Mouse (Mus musculus) stomach, postnatal 0 days (tissue): ENCODE measurements at regions not wholly inside any gene's neighbourhood (a gene's known extent, or its start where the extent isn't known, plus 50 kb on each side); places are given as distances from the start of the nearest gene placed in this dataset.
A peak's percentile ranks its signal among the peaks of the same experiment; 100 is the strongest.

Experiments used
- ATAC-seq: fragments of 200-750 bp; cut with Nextera tagmentation; 2 replicates; pipeline ENCODE4 v1.8.0; 2017; ENCODE audit not compliant: low FRiP score, low TSS enrichment
- DNase-seq: peaks from one replicate; pipeline ENCODE4 v3.0.0-alpha.2; 2016; ENCODE audit warnings: low spot score
- H3K27ac ChIP-seq: fragments of 300-500 bp; sonication (generic); replicated peaks from 2 replicates; pipeline ENCODE4 v1.5.1; 2014; ENCODE audit warnings: mild to moderate bottlenecking, control low read depth
- H3K27me3 ChIP-seq: fragments of 300-500 bp; sonication (generic); 2 replicates; pipeline ENCODE4 v1.6.1; 2014; ENCODE audit warnings: low read length; ENCODE audit not compliant: control insufficient read depth, insufficient read depth
- H3K36me3 ChIP-seq: fragments of 300-500 bp; sonication (generic); 2 replicates; pipeline ENCODE4 v1.6.1; 2014; ENCODE audit warnings: low read length, mixed read lengths; ENCODE audit not compliant: control insufficient read depth, insufficient read depth
- H3K4me1 ChIP-seq: fragments of 300-500 bp; sonication (generic); replicated peaks from 2 replicates; pipeline ENCODE4 v1.6.1; 2014; ENCODE audit warnings: antibody characterized with exemption; ENCODE audit not compliant: control insufficient read depth, insufficient read depth
- H3K4me2 ChIP-seq: fragments of 300-500 bp; sonication (generic); replicated peaks from 2 replicates; pipeline ENCODE4 v1.6.1; 2014; ENCODE audit warnings: low read depth, mild to moderate bottlenecking, control low read depth, moderate library complexity
- H3K4me3 ChIP-seq: fragments of 300-500 bp; sonication (generic); 2 replicates; pipeline ENCODE4 v1.5.1; 2014; ENCODE audit warnings: low read depth, low read length, control low read depth
- H3K9ac ChIP-seq: fragments of 300-500 bp; sonication (generic); 2 replicates; pipeline ENCODE4 v1.6.1; 2014; ENCODE audit warnings: mild to moderate bottlenecking, low read length, control low read depth, mixed read lengths
- H3K9me3 ChIP-seq: fragments of 300-500 bp; sonication (generic); 2 replicates; pipeline ENCODE4 v1.6.1; 2016; ENCODE audit warnings: low read length; ENCODE audit not compliant: control insufficient read depth
- CTCF ChIP-seq: IDR thresholded peaks from 2 replicates; pipeline ENCODE4 v1.5.1; 2016; ENCODE audit warnings: antibody characterized with exemption, low read depth, mild to moderate bottlenecking, moderate library complexity
- EP300 ChIP-seq: optimal IDR thresholded peaks from 2 replicates; pipeline ENCODE3; 2016; ENCODE audit warnings: antibody characterized with exemption
- WGBS: fragments of 180-500 bp; shearing (Covaris S2); extraction: QIAGEN DNeasy Blood & Tissue Kit; methylation state at CpG from one replicate; pipeline ENCODE4 v1.1.7; 2014; 5-methylcytosine and 5-hydroxymethylcytosine counted together

DNA sequence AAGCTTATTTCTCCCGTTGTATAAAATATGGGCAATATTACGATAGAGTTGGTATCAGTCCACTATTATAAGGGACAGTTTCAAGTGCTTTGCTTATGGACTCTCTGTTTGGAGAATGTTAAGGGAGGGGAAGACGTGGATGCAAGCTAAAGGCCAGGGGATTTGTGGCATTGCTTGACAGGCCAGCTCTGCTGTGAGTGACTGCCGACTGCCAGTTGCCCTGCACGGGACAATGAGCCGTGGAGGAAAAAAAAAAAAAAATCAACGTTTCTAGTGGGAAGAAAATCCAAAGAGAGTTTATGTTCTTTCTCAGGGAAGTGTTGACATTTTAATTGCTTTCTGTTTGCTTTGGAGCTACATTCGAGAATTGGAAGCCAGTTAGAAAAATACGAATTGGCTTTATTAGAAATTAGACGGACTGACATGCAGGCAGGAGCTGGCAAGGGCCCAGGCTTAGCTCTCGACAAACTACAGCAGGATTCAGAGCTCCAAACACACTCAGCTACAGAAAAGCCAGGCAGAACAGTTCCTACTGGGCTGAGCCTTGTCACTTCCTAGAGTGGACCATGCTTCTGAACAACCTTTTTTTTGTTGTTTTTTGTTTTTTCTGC, 127.5 kb downstream of the Btg1 start:
- no peak overlapping the region for H3K4me3 ChIP-seq
- peak overlapping the region; percentile 35; the same call in 1 of the 2 replicates for H3K27ac ChIP-seq
- H3K4me2 ChIP-seq: 0 out of 2 replicates have a peak overlapping the region, but pooled peaks have one; percentile 15
- peak; percentile 46 for DNase-seq
- H3K36me3 ChIP-seq: no peaks in the 10 kb centered on the region
- H3K9ac ChIP-seq: 0 out of 2 replicates have a peak overlapping the region, but pooled peaks have one; percentile 45
- WGBS: 14% methylated on average over 11 of the region's 11 CpGs
- TF ChIP-seq EP300 (no peak), CTCF (no peak)
- no peaks in the 10 kb centered on the region for H3K27me3 ChIP-seq
- ATAC-seq: no peak
- H3K4me1 ChIP-seq: no peaks in the 10 kb centered on the region; the same call in 1 of the 2 replicates
- no peaks in the 10 kb centered on the region for H3K9me3 ChIP-seq

DNA sequence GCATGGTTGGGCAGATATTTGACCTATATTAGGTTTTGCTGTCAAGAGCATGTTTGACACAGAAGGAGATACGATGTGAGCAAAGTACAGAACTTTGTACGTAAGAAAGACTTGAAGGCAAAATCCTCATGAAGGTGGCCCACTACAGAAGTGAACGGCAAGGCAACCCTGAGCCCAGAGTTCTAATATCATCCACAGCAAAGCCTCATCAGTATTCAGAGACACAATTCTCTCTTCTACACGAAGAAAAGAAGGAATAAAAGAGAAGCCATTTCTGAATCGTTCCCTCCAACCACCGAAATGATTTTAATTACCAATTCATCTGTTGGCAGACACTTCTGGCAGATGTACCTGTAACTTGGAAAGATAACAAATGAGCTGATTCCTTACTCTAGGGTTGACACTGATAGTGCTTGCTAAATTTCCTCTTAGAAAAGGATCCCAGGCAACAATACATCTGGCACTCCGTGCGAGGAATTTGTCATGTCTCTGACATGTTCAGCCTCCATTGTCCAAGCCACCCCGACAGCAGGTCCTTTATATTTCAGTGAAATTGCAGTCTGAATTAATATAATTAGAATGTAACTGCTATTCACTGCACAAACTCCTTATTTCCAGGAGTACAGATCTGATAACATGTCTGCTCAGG, 130.3 kb downstream of the Btg1 start:
- no peaks in the 10 kb centered on the region for H3K36me3 ChIP-seq
- no peak for ATAC-seq

GRCm38 (mm10) chr10:96750861-96751260, 134.1 kb downstream of the Btg1 start:
- H3K36me3 ChIP-seq: no peaks in the 10 kb centered on the region
- no peaks in the 10 kb centered on the region for H3K27me3 ChIP-seq
- peak overlapping the region; percentile 61 for H3K27ac ChIP-seq
- peak; percentile 86 for ATAC-seq
- H3K9me3 ChIP-seq: no peaks in the 10 kb centered on the region
- DNase-seq: peak; percentile 58
- H3K9ac ChIP-seq: no peak overlapping the region
- TF ChIP-seq CTCF (no peak), EP300 (no peak)
- H3K4me3 ChIP-seq: no peak overlapping the region
- no peak overlapping the region; the same call in 1 of the 2 replicates for H3K4me2 ChIP-seq
- 0 out of 2 replicates have a peak, but pooled peaks cover 3% of the 10 kb centered on the region for H3K4me1 ChIP-seq
- 25% methylated on average over 5 of the region's 5 CpGs for WGBS

More for the DNA sequence above, 130.3 kb downstream of the Btg1 start:
- no peak overlapping the region for H3K4me2 ChIP-seq
- no peak overlapping the region for H3K4me3 ChIP-seq
- peaks cover 3% of the 10 kb centered on the region; the same call in 1 of the 2 replicates for H3K4me1 ChIP-seq
- no peak for DNase-seq
- no peaks in the 10 kb centered on the region for H3K9me3 ChIP-seq
- no peak overlapping the region for H3K9ac ChIP-seq
- TF ChIP-seq EP300: no peak
- no peak for TF ChIP-seq CTCF
- H3K27ac ChIP-seq: no peak overlapping the region
- WGBS: 86% methylated on average over 9 of the region's 9 CpGs
- no peaks in the 10 kb centered on the region for H3K27me3 ChIP-seq

DNA sequence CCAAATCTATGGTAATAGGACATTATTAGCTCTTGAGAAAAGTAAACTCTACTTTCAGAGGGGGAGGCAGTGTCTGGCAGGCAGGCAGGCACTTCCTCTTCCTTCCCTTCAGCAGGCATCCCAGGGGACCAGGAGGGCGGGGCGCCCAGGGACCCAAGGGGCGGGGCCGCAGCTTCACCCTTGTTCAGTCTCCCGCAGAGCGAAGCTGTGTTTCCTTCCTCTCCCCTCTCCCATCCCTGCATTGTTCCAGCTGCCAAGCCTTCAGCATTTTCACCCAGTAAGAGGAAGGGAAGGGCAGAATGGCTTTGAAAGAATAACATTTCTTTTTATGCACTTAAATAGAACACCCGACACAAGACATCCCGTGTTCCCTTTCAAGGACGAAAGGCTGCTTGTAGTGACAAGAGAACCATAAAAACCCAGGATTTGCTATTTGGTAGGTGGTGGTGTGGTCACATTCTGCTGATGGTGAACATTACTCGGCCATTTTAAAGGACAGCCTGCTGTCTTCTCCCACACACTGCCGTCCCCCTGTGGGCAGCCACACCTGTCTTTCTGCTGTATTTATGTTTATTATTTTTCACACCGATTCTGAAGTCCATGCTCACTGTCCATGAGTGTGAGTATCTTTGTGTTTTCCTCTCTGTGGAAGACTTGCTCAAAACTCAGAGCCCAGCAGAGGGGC, 134.9 kb downstream of the Btg1 start:
- H3K27me3 ChIP-seq: no peaks in the 10 kb centered on the region
- peak overlapping the region; percentile 53 for H3K4me2 ChIP-seq
- no peak overlapping the region for H3K9ac ChIP-seq
- peak overlapping the region; percentile 10; the same call in 1 of the 2 replicates for H3K4me3 ChIP-seq
- DNase-seq (peak; percentile 92), ATAC-seq (peak; percentile 93)
- peak overlapping the region; percentile 25; the same call in 1 of the 2 replicates for H3K27ac ChIP-seq
- H3K4me1 ChIP-seq: 0 out of 2 replicates have a peak, but pooled peaks cover 3% of the 10 kb centered on the region
- WGBS: 8% methylated on average over 12 of the region's 12 CpGs
- H3K9me3 ChIP-seq: no peaks in the 10 kb centered on the region
- TF ChIP-seq CTCF: no peak
- TF ChIP-seq EP300: no peak
- no peaks in the 10 kb centered on the region for H3K36me3 ChIP-seq

DNA sequence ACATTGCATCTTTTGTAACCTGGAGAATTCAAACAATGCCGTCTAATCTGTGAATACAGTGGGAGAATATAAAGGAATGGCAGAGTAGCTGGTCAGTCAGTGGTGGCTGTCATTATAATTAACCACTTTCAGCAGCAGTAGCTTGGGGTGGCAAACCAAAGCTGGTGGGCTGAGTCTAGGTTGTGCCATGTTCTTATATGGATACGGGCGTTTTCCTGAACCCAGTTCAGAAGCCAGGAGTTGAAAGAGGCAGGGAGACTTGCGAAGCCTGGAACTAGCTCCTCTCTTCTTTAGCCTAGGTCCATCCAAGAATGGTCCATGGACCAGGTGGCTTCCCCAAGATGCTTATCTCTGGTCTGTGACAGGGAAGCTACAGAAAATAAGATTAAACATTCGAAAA, 135.7 kb downstream of the Btg1 start:
- no peak for TF ChIP-seq EP300
- TF ChIP-seq CTCF: no peak
- Histone ChIP-seq H3K9ac (no peak overlapping the region), H3K36me3 (no peaks in the 10 kb centered on the region), H3K4me3 (no peak overlapping the region), H3K9me3 (no peaks in the 10 kb centered on the region), H3K27ac (no peak overlapping the region), H3K27me3 (no peaks in the 10 kb centered on the region), H3K4me2 (no peak overlapping the region), H3K4me1 (0 out of 2 replicates have a peak, but pooled peaks cover 3% of the 10 kb centered on the region)
- DNase-seq (no peak), ATAC-seq (no peak)
- 92% methylated on average over 5 of the region's 5 CpGs for WGBS
